Mouse (Mus musculus): ENCODE measurements around the gene Slc44a4. TPM values are rescaled to one million over a fixed set of nuclear protein-coding genes. Genes with fewer than 3 reads are reported as not detected.

Gene Slc44a4
- polyA plus RNA-seq, 1 experiment from 2014 or later, result not detected

DNA sequence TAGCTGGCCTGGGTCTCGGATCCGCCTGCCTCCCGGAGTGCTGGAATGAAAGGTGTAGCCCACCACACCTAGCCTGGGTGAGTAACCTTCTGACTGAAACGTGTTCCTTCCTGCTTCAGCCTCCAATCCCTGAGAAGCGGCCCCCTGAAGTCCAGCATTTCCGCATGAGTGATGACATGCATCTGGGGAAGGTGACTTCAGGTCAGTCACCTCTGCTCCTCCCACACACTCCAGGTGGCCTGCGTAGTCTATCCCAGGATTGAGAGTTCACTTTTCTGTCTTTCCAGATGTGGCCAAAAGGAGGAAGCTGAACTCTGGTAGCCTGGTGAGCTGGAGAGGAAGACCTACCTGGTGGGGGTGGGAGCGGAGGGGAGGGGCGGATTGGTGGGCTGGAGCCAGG is 11.4 kb upstream of the Slc44a4 start:
- Histone ChIP-seq H3K27ac (no peak overlapping the region), H3K4me1 (peaks cover 17% of the 10 kb centered on the region), H3K4me3 (no peak overlapping the region), H3K27me3 (ENCODE audit: low read depth, poor library complexity, severe bottlenecking) (no peaks in the 10 kb centered on the region), H3K9me3 (replicated peaks) (no peaks in the 10 kb centered on the region), H3K36me3 (peaks cover 72% of the 10 kb centered on the region)
- 93% methylated on average over 9 of the region's 9 CpGs for WGBS
- no peak for DNase-seq (ENCODE audit: low spot score)

DNA sequence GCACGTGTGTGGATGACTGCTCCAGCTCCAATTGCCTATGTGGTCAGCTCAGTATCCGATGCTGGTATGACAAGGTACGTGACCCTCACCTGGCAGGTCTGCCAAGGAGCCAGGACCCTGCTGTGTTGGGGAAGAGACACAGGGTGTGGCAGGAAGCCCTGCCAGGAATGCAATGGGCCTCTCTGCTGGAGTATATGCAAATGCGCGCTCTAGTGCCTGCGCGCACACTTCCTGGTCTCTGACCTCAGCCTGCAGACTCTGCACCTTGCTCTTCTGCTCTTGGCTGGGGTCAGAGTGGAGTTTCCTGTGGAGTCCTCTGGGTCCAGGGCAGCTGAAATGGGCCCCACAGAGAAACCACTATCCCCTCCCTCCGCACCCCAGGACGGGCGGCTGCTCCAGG is 3.3 kb upstream of the Slc44a4 start:
- H3K27me3 ChIP-seq (ENCODE audit: low read depth, poor library complexity, severe bottlenecking), result no peaks in the 10 kb centered on the region
- WGBS, result 88% methylated on average over 10 of the region's 10 CpGs
- peaks cover 20% of the 10 kb centered on the region for H3K4me1 ChIP-seq
- peaks cover 84% of the 10 kb centered on the region for H3K36me3 ChIP-seq
- DNase-seq (ENCODE audit: low spot score), result no peak
- H3K9me3 ChIP-seq (replicated peaks), result no peaks in the 10 kb centered on the region
- no peak overlapping the region for H3K27ac ChIP-seq
- peak overlapping the region; percentile 2; the same call in 1 of the 2 replicates for H3K4me3 ChIP-seq

DNA sequence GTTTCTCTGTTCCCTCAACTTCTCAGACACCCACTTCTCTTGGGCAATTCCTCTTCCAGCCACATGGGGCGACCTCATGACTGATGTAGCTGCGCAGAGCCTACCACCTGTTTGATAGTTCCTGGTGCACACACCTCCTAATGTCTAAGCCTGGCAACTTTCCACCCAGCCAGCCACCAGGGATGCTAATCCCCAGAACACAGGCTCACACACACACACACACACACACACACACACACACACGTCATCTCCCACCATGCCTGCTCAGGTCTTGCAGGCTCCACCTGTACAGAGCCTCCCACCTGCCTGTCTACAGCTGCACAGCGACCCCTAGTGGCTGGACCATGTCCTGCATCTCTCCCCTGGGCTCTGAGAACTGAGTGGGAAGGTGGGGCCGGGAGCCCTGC is 2.3 kb upstream of the Slc44a4 start:
- Histone ChIP-seq H3K9me3 (replicated peaks) (no peaks in the 10 kb centered on the region), H3K27me3 (ENCODE audit: low read depth, poor library complexity, severe bottlenecking) (no peaks in the 10 kb centered on the region), H3K4me1 (peaks cover 20% of the 10 kb centered on the region), H3K36me3 (peaks cover 74% of the 10 kb centered on the region), H3K27ac (no peak overlapping the region), H3K4me3 (no peak overlapping the region)
- WGBS, result 56% methylated on average over 5 of the region's 5 CpGs
- peak; percentile 86 for DNase-seq (ENCODE audit: low spot score)

DNA sequence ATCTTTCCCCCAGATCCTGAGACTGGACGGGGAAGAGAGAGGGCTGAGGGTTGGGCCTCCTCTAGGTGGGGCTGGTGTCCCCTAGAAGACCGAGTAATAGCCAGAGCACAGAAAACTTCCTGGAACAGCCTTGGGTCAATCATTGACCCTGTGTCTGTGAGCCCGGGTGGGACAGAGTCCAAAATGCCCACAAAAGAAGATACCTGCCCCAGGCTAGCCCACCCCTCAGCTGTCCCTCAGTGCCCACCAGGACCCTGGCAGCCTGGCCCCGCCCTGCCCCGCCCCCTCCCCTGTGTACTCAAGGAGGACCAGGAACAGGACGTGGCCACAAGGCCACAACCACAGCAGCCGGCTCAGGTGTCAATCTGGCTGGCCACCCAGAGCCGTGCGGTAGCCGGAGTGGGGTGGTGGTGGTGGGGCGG is 1.2 kb downstream of the Slc44a4 start:
- no peak for DNase-seq (ENCODE audit: low spot score)
- Histone ChIP-seq H3K27me3 (ENCODE audit: low read depth, poor library complexity, severe bottlenecking) (no peaks in the 10 kb centered on the region), H3K4me1 (peaks cover 20% of the 10 kb centered on the region), H3K27ac (peak overlapping the region; percentile 61), H3K4me3 (peak overlapping the region; percentile 20; the same call in 1 of the 2 replicates), H3K36me3 (peaks cover 39% of the 10 kb centered on the region), H3K9me3 (replicated peaks) (no peaks in the 10 kb centered on the region)
- 17% methylated on average over 11 of the region's 11 CpGs for WGBS

DNA sequence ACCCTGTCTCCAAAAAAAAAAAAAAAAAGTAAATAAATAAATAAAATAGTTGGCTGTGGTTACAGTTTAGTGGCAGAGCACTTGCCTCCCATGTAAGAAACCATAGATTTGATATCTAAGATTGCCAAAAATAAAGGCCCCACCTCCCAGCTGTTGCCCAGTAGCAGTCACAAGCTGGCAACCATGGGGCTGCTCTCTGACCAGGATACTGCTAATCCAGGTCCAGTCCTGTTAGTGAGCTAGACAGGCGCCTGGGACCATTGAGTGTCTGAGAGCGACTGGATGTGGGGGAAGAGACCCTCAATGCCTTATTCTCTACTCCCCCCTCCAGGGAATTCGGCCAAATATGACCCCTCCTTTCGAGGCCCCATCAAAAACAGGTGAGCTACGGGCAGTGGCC is 2.0 kb downstream of the Slc44a4 start:
- 88% methylated on average over 5 of the region's 5 CpGs for WGBS
- H3K36me3 ChIP-seq, result peaks cover 30% of the 10 kb centered on the region

DNA sequence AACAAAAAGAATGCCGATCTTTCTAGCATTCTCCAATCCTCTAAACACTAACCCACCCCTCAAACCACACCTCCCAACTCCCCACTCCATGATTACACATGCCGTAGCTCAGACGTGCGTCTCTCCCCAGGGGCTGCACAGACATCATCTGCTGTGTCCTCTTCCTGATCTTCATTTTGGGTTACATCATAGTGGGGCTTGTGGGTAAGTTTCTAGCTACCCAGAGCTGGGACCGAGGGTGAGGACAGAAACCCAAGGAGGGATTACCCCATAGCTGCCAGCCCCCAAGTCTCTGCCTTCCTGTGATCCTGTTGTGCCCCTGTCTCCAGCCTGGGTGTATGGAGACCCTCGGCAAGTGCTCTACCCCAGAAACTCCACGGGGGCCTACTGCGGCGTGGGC is 2.9 kb downstream of the Slc44a4 start:
- no peak overlapping the region for H3K4me3 ChIP-seq
- peaks cover 20% of the 10 kb centered on the region for H3K4me1 ChIP-seq
- no peak for DNase-seq (ENCODE audit: low spot score)
- H3K27me3 ChIP-seq (ENCODE audit: low read depth, poor library complexity, severe bottlenecking), result no peaks in the 10 kb centered on the region
- WGBS, result 82% methylated on average over 9 of the region's 9 CpGs
- H3K36me3 ChIP-seq, result peaks cover 22% of the 10 kb centered on the region
- H3K9me3 ChIP-seq (replicated peaks), result no peaks in the 10 kb centered on the region
- no peak overlapping the region for H3K27ac ChIP-seq

More for the DNA sequence above, 2.0 kb downstream of the Slc44a4 start:
- H3K4me3 ChIP-seq, result no peak overlapping the region
- DNase-seq (ENCODE audit: low spot score), result no peak
- H3K9me3 ChIP-seq (replicated peaks), result no peaks in the 10 kb centered on the region
- peaks cover 20% of the 10 kb centered on the region for H3K4me1 ChIP-seq
- no peak overlapping the region for H3K27ac ChIP-seq
- no peaks in the 10 kb centered on the region for H3K27me3 ChIP-seq (ENCODE audit: low read depth, poor library complexity, severe bottlenecking)

DNA sequence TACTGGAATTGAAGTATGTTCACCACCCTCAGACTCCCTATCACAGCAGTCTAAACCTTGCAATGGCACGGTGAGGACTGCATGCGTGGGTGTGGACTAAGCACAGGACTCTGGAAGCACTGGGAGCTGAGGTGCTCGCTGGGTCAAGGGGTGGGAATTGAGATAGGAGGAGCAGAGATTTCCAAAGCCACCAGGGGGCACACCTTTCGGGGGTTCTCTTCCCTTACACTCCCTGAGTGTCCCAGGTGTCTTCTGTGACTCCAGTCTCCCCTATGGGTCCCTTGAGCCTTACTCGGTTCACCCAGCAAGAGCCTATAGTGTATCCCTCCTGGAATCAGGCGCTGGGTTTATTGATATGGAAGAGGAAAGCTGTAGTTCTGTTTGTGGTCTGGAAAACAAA is 8.7 kb downstream of the Slc44a4 start:
- no peaks in the 10 kb centered on the region for H3K9me3 ChIP-seq (replicated peaks)
- H3K4me1 ChIP-seq, result no peaks in the 10 kb centered on the region
- H3K4me3 ChIP-seq, result no peak overlapping the region
- no peaks in the 10 kb centered on the region for H3K27me3 ChIP-seq (ENCODE audit: low read depth, poor library complexity, severe bottlenecking)
- DNase-seq (ENCODE audit: low spot score), result no peak
- WGBS, result 57% methylated on average over 6 of the region's 6 CpGs
- no peaks in the 10 kb centered on the region for H3K36me3 ChIP-seq
- H3K27ac ChIP-seq, result no peak overlapping the region

DNA sequence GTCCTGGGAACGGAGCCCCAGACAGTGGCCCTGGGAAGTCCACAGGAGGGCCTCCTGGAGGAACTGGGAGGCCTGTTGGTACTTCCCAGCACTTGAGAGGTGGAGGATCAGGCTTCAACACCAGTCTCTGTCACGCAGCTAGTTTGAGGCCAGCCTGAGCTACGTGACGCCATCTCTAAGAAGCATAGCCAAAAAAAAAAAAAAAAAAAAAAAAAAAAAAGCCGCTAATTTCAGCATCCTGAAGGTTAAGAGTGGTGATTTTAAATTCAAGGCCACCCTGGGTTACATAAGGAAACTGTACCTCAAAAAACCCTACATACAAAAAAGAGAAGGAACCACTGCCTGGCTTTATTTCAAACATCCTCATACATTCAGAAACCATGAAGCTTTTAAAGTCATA is 10.0 kb downstream of the Slc44a4 start:
- no peaks in the 10 kb centered on the region for H3K4me1 ChIP-seq
- no peaks in the 10 kb centered on the region for H3K27me3 ChIP-seq (ENCODE audit: low read depth, poor library complexity, severe bottlenecking)
- DNase-seq (ENCODE audit: low spot score), result no peak
- no peaks in the 10 kb centered on the region for H3K36me3 ChIP-seq
- no peak overlapping the region for H3K4me3 ChIP-seq
- WGBS, result 75% methylated on average over 5 of the region's 5 CpGs
- H3K27ac ChIP-seq, result no peak overlapping the region
- H3K9me3 ChIP-seq (replicated peaks), result no peaks in the 10 kb centered on the region

DNA sequence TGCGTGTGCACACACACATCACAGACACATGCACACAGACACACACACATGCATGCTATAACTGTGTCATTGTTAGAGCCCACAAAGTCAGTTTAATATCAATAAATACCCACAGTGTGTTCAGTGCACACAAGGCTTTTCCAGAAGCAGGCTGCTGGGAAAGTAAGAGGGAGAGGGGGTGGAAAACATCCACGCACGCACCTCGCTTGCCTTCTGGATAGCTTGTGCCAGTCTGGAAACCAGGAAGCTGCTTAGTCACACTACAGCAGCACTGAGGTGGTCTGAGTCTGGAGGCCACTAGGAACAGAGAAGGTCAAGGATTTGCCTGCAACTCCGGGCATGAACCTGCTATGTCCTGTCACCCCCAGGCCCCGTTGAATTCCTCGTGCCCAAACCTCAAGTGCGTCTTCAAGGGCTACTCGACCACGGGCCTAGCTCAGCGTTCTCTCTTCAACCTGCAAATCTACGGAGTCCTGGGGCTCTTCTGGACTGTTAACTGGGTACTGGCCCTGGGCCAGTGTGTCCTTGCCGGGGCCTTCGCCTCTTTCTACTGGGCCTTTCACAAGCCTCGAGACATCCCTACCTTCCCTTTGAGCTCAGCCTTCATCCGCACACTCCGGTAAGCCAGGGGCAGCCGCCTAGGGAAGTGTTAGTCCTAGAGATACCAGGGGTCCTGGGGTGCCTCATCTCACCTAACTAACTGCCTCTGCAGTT is 13.2 kb downstream of the Slc44a4 start:
- 89% methylated on average over 18 of the region's 18 CpGs for WGBS
- Histone ChIP-seq H3K27ac (no peak overlapping the region), H3K4me1 (peaks cover 10% of the 10 kb centered on the region), H3K4me3 (no peak overlapping the region), H3K9me3 (replicated peaks) (no peaks in the 10 kb centered on the region), H3K36me3 (no peaks in the 10 kb centered on the region), H3K27me3 (ENCODE audit: low read depth, poor library complexity, severe bottlenecking) (no peaks in the 10 kb centered on the region)
- DNase-seq (ENCODE audit: low spot score), result no peak

DNA sequence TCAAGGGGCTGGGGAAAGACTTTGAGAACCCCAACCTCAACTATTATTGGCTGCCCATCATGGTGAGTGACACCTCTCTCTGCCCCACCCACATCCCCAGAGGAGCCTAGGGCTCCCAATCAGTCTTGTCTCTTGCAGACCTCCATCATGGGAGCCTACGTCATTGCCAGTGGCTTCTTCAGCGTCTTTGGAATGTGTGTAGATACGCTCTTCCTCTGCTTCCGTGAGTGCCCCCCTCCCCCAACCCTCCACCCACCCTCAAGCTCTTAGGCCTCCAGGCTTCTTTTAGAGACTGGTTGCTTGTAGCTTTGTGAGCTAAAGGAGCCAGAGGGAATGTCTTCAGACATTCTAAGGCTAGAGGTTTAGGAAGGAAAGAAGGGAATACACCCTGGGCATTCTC is 14.6 kb downstream of the Slc44a4 start:
- Histone ChIP-seq H3K9me3 (replicated peaks) (no peaks in the 10 kb centered on the region), H3K27ac (no peak overlapping the region), H3K4me3 (no peak overlapping the region), H3K36me3 (0 out of 2 replicates have a peak, but pooled peaks cover 3% of the 10 kb centered on the region), H3K27me3 (ENCODE audit: low read depth, poor library complexity, severe bottlenecking) (no peaks in the 10 kb centered on the region), H3K4me1 (peaks cover 12% of the 10 kb centered on the region)
- WGBS, result 61% methylated on average over 4 of the region's 4 CpGs
- DNase-seq (ENCODE audit: low spot score), result no peak

DNA sequence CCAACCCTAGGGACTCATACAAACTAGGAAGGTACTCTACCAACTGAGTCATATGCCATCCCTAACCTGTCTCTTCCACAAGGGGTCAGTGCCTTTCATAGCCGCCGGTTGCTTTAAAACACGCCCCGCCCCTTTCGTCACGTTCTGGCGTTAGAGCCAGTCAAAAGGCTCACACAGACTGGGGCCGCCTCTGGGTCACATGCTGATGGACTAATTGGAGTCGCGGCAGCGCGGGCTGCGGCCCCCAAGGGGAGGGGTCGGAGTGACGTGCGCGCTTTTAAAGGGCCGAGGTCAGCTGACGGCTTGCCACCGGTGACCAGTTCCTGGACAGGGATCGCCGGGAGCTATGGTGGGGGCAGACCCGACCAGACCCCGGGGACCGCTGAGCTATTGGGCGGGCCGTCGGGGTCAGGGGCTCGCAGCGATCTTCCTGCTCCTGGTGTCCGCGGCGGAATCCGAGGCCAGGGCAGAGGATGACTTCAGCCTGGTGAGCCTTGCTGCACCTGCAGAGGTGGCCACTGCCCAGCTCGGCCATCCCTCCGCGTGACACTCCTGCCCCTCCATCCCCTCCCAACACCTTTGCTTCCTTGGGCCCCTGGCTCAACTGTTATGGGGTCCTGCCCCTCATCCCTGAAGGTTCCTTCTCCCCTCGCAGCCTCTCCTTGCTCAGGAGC is 16.9 kb downstream of the Slc44a4 start, which contains the start of gene Neu1:
Gene Neu1, plus strand, starts transcription at position 193 of the 674 bp plus-strand sequence.
- Histone ChIP-seq H3K27ac (peak within 1 kb of the TSS; percentile 81), H3K4me1 (peaks cover 28% of the 10 kb centered on the region), H3K27me3 (ENCODE audit: low read depth, poor library complexity, severe bottlenecking) (no peaks in the 10 kb centered on the region), H3K36me3 (peaks cover 16% of the 10 kb centered on the region), H3K9me3 (replicated peaks) (no peaks in the 10 kb centered on the region), H3K4me3 (peak within 1 kb of the TSS; percentile 73)
- DNase-seq (ENCODE audit: low spot score), result peak; percentile 95
- WGBS, result under 1% methylated on average over 38 of the region's 38 CpGs

DNA sequence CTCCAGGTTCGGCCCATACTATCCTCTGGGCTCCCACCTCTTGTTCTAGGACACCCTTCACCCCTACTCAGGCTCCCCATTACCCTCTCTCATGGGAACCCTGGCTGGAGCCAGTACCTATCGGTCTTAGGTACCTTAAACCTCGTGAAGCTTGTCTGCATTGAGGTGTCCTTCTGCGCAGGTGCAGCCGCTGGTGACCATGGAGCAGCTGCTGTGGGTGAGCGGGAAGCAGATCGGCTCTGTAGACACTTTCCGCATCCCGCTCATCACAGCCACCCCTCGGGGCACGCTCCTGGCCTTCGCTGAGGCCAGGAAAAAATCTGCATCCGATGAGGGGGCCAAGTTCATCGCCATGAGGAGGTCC is 17.5 kb downstream of the Slc44a4 start:
- 14% methylated on average over 14 of the region's 14 CpGs for WGBS
- peaks cover 16% of the 10 kb centered on the region for H3K36me3 ChIP-seq
- H3K27ac ChIP-seq, result peak overlapping the region; percentile 81
- no peaks in the 10 kb centered on the region for H3K27me3 ChIP-seq (ENCODE audit: low read depth, poor library complexity, severe bottlenecking)
- H3K4me3 ChIP-seq, result peak overlapping the region; percentile 73
- H3K4me1 ChIP-seq, result peaks cover 28% of the 10 kb centered on the region
- DNase-seq (ENCODE audit: low spot score), result no peak
- H3K9me3 ChIP-seq (replicated peaks), result no peaks in the 10 kb centered on the region

DNA sequence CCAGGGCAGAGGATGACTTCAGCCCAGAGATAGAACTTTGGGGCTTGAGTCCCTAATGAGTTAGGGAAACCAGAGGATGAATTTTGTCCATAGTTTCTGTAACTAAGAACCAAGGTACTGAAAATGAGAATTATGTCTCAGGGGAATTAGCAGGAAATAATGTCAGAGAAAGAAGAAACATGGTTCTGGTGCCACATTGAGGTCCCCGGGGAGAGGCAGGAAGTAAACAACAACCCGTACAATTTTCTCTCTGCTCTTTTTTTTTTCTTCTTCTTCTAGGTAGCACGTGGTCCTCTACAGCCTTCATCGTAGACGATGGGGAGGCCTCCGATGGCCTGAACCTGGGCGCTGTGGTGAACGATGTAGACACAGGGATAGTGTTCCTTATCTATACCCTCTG is 18.0 kb downstream of the Slc44a4 start:
- WGBS, result 93% methylated on average over 8 of the region's 8 CpGs
- H3K9me3 ChIP-seq (replicated peaks), result no peaks in the 10 kb centered on the region
- peaks cover 16% of the 10 kb centered on the region for H3K36me3 ChIP-seq
- no peak for DNase-seq (ENCODE audit: low spot score)
- H3K27me3 ChIP-seq (ENCODE audit: low read depth, poor library complexity, severe bottlenecking), result no peaks in the 10 kb centered on the region
- H3K4me3 ChIP-seq, result peak overlapping the region; percentile 73
- peak overlapping the region; percentile 81; the same call in 1 of the 2 replicates for H3K27ac ChIP-seq
- peaks cover 28% of the 10 kb centered on the region for H3K4me1 ChIP-seq
